Mouse (Mus musculus): ENCODE measurements around the gene Commd6.

Gene Commd6

GRCm38 (mm10) chr14:101640153-101640843, at the start of gene Commd6:
Commd6 (minus strand) TSS chr14:101640686.
- DNase-seq (ENCODE audit: low read depth in 1 of 2, low spot score in 2 of 2), result peak; percentile 71 to 82

GRCm38 (mm10) chr14:101688406-101688805, 47.9 kb upstream of the Commd6 start:
- DNase-seq (ENCODE audit: low read depth in 1 of 2, low spot score in 2 of 2), result no peak

DNA sequence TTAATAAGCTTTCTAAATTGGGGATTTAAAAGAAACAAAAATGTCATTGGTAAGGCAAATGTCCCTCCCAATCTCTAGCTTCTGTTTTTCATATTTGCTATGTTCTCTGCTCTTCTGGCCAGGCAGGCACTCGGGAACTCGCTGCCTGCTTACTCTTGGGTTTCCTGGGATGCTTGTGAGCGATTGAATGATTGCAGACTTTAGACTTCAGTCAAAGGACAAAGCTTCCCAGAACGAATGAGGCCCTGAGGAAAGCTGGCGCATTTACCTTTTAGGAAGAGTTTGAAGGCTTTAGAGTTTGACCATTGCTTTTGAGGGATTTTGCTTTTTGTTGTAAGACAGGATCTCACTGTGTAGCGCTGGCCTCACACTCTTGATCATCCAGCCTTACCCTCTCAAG, 47.2 kb upstream of the Commd6 start:
- no peak for DNase-seq (ENCODE audit: low read depth in 1 of 2, low spot score in 2 of 2)

DNA sequence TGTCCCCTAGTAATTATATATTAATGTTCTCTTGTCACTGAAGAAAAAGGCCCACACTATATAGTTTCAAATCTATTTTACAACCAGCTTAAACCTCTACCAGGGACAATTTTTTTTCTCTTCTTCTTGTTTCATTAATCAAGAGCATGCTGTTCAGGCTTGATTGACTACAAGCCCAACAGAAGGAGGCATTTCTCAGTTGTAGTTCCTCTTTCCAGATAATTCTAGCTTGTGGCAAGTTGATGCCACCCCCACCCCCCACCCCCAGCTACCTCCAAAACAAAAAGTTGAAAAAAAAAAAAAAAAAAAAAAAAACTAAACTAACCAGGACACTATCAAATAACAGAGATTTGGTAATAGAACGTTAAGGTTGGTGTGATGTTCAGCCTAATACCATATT, 31.7 kb upstream of the Commd6 start:
- DNase-seq (ENCODE audit: low read depth in 1 of 2, low spot score in 2 of 2), result no peak

DNA sequence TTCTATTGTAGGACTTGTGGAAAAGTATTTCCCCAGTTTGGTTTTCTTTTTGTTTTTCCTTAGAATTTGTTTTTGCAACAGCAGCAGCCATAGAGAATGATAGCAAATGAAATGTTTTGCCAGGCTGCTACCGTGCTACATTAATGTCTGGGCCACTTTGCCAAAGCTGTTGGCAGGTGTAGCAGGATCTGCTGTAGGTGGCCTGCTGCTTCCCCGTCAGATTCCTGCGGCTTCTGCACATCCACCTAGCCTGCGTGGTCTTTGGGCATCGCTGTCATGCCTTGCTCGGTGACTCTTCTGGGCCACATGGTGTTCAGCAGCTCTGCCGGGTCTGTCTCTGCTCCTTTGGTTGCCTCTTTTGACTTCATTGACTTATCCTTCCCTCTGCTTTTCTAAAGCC, 28.1 kb upstream of the Commd6 start:
- no peak for DNase-seq (ENCODE audit: low read depth in 1 of 2, low spot score in 2 of 2)

DNA sequence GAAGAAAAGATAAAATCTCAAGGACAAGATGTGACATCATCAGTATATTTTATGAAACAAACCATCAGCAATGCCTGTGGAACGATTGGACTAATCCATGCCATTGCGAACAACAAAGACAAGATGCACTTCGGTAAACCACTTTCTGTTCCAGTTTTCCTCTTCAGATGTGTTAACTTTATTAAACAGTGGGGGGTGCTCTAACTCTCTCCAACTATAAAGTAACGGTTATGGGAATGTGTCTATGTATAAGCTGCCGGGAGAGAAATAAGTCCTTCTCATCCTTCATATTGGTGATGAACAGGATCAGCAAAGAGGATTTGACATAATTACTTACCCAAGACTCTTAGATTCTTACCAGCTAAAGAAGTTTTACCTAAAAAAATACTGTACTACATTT, 26.1 kb upstream of the Commd6 start:
- no peak for DNase-seq (ENCODE audit: low read depth in 1 of 2, low spot score in 2 of 2)

DNA sequence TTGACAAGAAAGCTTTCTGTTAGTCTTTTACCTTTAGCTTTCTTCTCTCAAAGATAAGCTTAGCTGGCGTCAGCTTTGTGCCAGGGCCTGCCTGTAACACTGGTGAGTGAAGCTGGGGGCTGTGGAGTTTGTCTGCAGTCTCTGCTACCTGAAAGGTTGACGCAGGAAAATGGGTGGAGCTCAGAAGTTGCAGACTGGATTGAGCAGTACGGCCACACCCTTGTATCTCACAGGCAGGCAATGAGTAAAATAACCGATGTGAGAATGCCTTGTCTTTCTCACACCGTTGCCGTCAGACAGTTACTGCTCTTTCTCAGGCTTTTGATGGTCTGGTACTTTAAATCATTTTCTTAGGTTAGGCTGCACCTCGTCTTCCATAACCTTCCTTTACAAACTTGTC, 25.6 kb upstream of the Commd6 start:
- no peak for DNase-seq (ENCODE audit: low read depth in 1 of 2, low spot score in 2 of 2)

DNA sequence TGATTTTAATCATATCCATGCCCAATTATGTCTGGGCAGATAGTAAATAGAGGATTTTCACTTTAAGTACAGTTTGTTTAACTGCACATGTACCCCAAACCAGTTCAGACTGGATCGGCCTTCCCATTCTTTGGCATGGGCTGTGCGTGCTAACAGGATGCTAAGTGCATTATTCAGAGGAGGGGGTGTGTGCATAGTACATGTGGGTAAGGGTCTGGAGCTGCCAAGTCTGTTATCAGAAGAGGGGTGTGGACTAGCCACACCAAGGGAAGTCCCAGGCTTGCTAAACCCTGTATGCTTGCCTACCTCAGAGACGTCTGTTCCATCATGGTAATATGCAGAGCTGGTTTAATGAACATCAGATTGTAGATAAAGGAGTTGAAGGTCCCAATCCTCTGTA, 23.8 kb upstream of the Commd6 start:
- no peak for DNase-seq (ENCODE audit: low read depth in 1 of 2, low spot score in 2 of 2)

DNA sequence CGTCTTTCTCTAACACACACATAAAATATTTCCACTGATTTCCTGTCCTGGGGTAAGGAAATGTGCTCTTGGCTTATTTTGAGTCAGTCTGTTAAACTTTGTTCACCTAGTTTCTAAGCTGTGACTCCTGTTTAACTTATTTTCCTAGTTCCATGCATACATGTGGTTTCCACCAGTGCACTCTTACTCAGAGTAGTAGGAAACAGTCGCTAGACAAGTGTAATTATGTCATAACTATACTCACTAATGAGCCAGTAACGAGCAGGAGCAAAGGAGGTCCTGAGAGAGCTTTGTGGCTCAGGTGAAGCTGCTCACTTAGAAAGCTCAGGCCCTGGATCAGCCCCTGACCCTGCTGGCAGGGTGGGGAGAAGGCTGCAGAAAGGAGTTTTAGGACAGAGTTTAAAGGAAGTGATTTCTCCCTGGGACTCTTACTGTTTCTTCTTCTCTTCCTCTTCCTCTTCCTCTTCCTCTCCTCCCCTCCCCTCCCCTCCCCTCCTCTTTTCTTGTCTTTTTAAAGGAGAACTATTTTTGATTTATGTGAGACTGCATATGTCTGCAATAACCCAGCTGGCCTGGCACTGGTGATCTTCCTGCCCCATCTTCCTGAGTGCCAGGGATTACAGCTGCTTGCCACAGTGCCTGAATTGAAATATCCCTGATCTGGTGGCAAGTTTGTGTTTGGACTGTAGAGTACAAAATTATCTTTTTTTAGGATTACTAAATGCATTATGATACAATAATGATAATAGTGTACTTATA, 21.3 kb upstream of the Commd6 start:
- no peak for DNase-seq (ENCODE audit: low read depth in 1 of 2, low spot score in 2 of 2)

- no peak for DNase-seq (ENCODE audit: low read depth in 1 of 2, low spot score in 2 of 2)
Observed at GRCm38 (mm10) chr14:101656307-101656706, 15.8 kb upstream of the Commd6 start.

DNA sequence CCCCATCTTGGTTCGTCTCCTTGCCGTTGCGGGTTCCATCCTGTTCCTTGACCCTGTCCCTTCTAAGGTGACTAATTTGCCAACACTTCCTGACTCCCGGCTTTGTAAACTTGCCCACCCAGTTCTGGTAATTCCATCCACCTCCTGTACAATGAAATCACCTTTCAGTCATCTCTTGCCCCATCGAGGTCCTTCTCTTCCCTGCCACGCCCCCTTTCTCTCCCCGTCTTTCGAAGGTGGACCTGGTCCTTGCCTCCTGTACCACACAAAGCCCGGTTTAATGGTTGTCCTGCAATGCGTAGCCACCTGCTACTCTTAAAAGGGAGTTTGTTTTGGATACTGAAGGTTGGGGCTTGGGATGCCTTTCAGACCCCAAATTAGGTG, 14.0 kb upstream of the Commd6 start:
- DNase-seq (ENCODE audit: low read depth in 1 of 2, low spot score in 2 of 2), result no peak

DNA sequence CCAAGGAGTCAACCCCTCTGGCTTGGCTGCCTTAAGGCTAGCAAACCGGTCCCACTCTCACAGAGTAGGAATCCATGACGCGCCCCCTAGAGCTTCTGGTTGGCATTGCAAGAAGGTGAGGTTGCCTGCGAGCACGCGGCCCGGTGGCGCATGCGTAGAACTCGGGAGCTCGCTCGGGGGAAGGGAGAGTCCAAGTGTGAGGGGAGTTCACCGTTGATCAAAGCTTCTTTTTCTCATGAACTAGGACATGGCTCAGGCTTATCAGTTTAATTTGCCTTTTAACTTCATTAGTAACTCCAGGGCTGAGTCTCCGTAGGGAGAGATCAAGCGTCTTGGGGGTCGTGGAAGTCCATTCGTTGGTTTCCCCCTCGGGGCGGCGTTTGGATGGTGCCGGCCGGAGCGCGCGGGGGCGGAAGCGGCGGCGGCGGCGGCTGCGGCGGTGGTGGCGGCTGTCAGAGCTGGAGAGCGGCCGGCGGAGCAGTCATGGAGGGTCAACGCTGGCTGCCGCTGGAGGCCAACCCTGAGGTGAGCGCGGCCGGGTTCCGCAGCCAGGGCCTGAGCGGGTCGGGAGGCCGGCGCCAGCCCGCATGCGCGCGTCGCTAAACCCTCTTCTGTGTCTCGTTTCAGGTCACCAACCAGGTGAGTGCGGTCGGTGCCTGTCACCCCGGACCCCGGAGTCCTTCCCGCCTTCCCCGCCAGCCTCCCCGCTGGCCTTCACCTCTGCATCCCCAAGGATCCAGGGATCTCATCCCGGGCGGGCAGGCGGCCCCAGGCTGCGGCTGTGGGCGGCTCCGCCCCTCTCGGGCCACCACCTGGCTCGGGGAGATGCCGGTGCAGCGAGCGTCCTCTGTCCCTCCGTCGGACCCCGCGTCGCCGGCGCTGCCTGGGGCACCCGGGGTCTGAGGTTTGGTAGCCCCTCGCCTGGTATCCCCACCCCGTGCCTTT, 13.4 kb upstream of the Commd6 start, which contains the start of gene Uchl3:
Gene Uchl3, plus strand, starts transcription at position 387 of the 945 bp plus-strand sequence.
- peak; percentile 80 to 94 for DNase-seq (ENCODE audit: low read depth in 1 of 2, low spot score in 2 of 2)

DNA sequence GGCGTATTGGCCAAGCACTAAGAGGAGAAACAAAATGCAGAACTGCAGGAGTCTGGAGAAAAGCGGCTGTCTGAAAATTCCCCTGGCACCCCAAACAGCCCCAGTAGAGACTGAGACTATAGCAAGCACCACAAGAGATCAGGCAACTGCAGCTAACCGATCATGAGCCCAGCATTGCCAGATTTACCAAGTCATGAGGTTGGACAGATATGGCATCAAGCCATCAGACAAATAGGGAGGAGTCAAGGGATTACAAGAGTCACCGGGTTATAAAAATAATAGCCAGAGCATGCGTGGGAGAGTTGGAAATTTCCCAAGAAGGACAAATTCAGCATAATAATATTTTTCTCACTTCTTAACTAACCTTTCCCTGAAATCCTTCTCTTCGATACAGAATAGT, 12.1 kb upstream of the Commd6 start:
- no peak for DNase-seq (ENCODE audit: low read depth in 1 of 2, low spot score in 2 of 2)

- no peak for DNase-seq (ENCODE audit: low read depth in 1 of 2, low spot score in 2 of 2)
Observed at GRCm38 (mm10) chr14:101650551-101650950, 10.1 kb upstream of the Commd6 start.

DNA sequence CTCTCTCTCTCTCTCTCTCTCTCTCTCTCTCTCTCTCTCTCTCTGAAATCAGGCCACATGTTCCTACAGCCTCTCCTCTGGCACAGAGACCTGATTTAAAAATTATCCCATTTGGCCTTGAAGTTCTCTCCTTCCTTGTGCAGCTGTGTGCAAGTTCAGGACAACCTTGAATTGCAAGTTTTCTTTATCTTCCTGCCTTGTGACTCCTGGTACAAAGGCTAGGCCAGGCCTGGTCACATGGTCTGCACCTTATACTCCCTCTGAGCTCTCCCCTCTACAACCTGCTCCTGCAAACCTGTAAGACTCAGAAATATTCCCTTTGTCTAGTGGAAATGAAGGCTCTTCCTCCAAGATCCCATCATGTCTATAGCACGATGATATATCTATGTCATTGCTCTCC, 4.5 kb upstream of the Commd6 start:
- no peak for DNase-seq (ENCODE audit: low read depth in 1 of 2, low spot score in 2 of 2)

DNA sequence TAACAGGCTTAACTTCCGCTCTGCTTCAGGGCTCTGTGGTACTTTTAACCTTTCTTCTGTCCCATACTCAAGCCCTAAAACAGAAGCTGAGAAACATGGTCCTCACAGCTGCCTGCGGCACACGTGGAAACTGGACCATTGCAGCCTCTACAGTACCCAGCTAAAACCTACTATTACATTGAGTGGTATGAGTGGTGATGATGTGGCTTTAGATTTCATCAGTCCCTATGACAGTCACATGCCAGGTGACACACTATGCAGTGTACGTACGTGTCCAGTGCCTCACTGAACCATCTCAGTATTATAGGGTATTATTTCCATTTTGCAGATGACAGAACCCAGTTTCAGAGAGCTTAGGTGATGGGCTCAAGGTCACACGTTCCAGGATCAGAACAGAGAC, 3.1 kb downstream of the Commd6 start:
- no peak for DNase-seq (ENCODE audit: low read depth in 1 of 2, low spot score in 2 of 2)

DNA sequence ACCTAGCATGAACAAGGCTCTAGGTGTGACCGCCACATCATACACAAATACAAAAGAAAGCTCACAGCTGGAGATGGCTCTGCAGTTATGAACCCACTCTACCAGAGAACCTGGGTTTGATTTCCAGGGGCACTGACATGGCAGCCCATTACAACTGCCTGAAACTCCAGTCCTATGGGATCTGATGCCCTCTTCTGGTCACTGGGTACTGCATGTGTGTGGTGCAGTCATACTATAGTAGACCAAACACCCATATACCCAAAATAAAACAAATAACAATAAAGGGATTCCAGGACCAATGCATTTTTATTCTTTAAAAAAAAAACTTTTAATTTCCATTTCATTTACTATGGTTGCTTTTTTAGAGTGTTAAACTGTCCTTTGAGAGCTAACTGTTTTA, 4.7 kb downstream of the Commd6 start:
- DNase-seq (ENCODE audit: low read depth in 1 of 2, low spot score in 2 of 2), result no peak

GRCm38 (mm10) chr14:101630548-101630947, 9.9 kb downstream of the Commd6 start:
- no peak for DNase-seq (ENCODE audit: low read depth in 1 of 2, low spot score in 2 of 2)

GRCm38 (mm10) chr14:101617680-101618079, 22.8 kb downstream of the Commd6 start:
- DNase-seq (ENCODE audit: low read depth in 1 of 2, low spot score in 2 of 2), result no peak

- no peak for DNase-seq (ENCODE audit: low read depth in 1 of 2, low spot score in 2 of 2)
Observed at GRCm38 (mm10) chr14:101616178-101616577, 24.3 kb downstream of the Commd6 start.

DNA sequence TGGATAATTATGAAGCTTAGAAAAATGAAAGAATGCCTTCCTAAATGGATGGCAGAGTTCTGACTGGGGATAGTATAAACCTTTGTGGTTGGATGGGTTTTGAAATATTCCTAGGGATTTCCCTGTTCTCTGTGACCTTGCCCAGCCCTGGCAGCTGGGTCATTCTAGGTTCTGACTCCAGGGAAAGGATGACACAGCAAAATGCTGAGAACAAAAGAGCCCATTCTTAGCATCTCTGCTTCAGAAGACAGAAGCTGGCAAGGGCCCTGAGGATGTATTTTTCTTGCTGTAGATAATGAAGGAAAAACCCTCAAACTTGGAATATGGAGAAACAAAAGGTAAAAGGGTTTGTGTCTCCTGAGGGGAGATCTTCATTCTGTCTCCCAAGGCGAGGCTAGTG, 27.3 kb downstream of the Commd6 start:
- DNase-seq (ENCODE audit: low read depth in 1 of 2, low spot score in 2 of 2), result no peak

GRCm38 (mm10) chr14:101610701-101611100, 29.8 kb downstream of the Commd6 start:
- no peak for DNase-seq (ENCODE audit: low read depth in 1 of 2, low spot score in 2 of 2)
